Comparison of ENCODE assay signal across 8 mouse cellular contexts in the genomic region with DNA sequence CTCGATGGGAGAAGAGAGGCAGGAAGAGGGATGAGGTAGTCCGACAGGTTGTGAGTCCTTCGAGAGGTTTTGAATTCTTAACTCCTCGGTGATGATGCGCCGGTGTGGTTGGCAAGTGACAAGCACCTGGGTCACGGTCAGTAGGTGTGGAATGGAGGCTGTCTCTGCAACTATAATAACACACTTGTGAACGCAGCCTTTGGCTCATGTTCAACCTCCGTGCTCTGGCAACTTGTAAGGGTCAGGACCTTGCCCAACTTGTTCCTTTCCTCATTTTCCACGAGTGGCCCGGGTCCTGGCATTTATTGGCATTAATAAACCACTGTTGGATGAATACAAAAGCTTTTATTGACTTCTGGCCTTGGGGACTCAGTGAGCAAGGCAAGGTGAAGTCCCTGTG. TPM values are rescaled to one million over a fixed set of nuclear protein-coding genes. Genes with fewer than 3 reads are reported as not detected.
A peak's percentile ranks its signal among the peaks of the same experiment; 100 is the strongest.
DNase-seq lines count a peak whose midpoint lies in the region; ATAC-seq lines count a peak whose summit lies in the region.

No protein-coding gene starts in this region.

- H3K27ac ChIP-seq in embryonic facial prominence, embryonic 10.5 days (replicated peaks): no peak overlapping the region
- peak overlapping the region; percentile 83 for H3K27ac ChIP-seq in intestine, embryonic 16.5 days (ENCODE audit: low read length)
- no peak overlapping the region for H3K27ac ChIP-seq in lung, embryonic 15.5 days

- H3K4me3 ChIP-seq in embryonic facial prominence, embryonic 10.5 days: peak overlapping the region; percentile 100
- peak overlapping the region; percentile 96 for H3K4me3 ChIP-seq in intestine, embryonic 16.5 days (ENCODE audit: low read length)
- peak overlapping the region; percentile 98 for H3K4me3 ChIP-seq in lung, embryonic 15.5 days

- H3K4me2 ChIP-seq in intestine, embryonic 16.5 days (ENCODE audit: low read depth, low read length): peak overlapping the region; percentile 80
- H3K4me2 ChIP-seq in lung, embryonic 15.5 days: peak overlapping the region; percentile 88

- no peak for ATAC-seq in intestine, embryonic 16.5 days
- ATAC-seq in lung, embryonic 15.5 days (ENCODE audit: borderline replicate concordance, extremely low read depth, low FRiP score, low TSS enrichment): no peak

- H3K9ac ChIP-seq in intestine, embryonic 16.5 days (ENCODE audit: low read depth, low read length): peak overlapping the region; percentile 94
- peak overlapping the region; percentile 90 for H3K9ac ChIP-seq in lung, embryonic 15.5 days

- no peaks in the 10 kb centered on the region for H3K9me3 ChIP-seq in embryonic facial prominence, embryonic 10.5 days
- no peaks in the 10 kb centered on the region for H3K9me3 ChIP-seq in intestine, embryonic 16.5 days (ENCODE audit: control insufficient read depth, low read length)
- no peaks in the 10 kb centered on the region for H3K9me3 ChIP-seq in lung, embryonic 15.5 days

- no peaks in the 10 kb centered on the region for H3K27me3 ChIP-seq in embryonic facial prominence, embryonic 10.5 days (replicated peaks; ENCODE audit: low read depth, poor library complexity, severe bottlenecking)
- H3K27me3 ChIP-seq in intestine, embryonic 16.5 days (replicated peaks; ENCODE audit: control insufficient read depth, insufficient read depth, low read length): no peaks in the 10 kb centered on the region
- no peaks in the 10 kb centered on the region for H3K27me3 ChIP-seq in lung, embryonic 15.5 days

- peaks cover 24% of the 10 kb centered on the region for H3K36me3 ChIP-seq in embryonic facial prominence, embryonic 10.5 days (replicated peaks)
- H3K36me3 ChIP-seq in intestine, embryonic 16.5 days (ENCODE audit: control insufficient read depth, insufficient read depth, low read length): peaks cover 3% of the 10 kb centered on the region; the same call in 1 of the 2 replicates
- H3K36me3 ChIP-seq in lung, embryonic 15.5 days: peaks cover 9% of the 10 kb centered on the region; the same call in 1 of the 2 replicates

- DNase-seq in lung, adult 18-20 months: peak; percentile 24 to 38
- DNase-seq in lung, postnatal 25 days (ENCODE audit: low spot score): no peak
- no peak for DNase-seq in embryonic facial prominence, embryonic 10.5 days (ENCODE audit: low spot score)
- no peak for DNase-seq in frontal cortex, postnatal 25 days (ENCODE audit: low spot score in 2 of 2)
- no peak for DNase-seq in ovary, adult 18-20 months (ENCODE audit: low spot score)
- no peak for DNase-seq in spleen, postnatal 14 days (ENCODE audit: low spot score in 2 of 2)

- 30% methylated on average over 11 of the region's 11 CpGs for WGBS in embryonic facial prominence, embryonic 10.5 days
- 13% methylated on average over 11 of the region's 11 CpGs for WGBS in intestine, embryonic 16.5 days
- WGBS in lung, embryonic 15.5 days: 10% methylated on average over 11 of the region's 11 CpGs

- H3K4me1 ChIP-seq in embryonic facial prominence, embryonic 10.5 days: peaks cover 24% of the 10 kb centered on the region
- H3K4me1 ChIP-seq in intestine, embryonic 16.5 days (ENCODE audit: control insufficient read depth, insufficient read depth, low read length): peaks cover 25% of the 10 kb centered on the region
- H3K4me1 ChIP-seq in lung, embryonic 15.5 days: peaks cover 23% of the 10 kb centered on the region

RNA-seq across cellular contexts. Expression of a gene that starts 1.3 kb away (rescaled TPM):
- polyA plus RNA-seq in embryonic facial prominence, embryonic 10.5 days (2016; fragmentation: Nextera tagmentation; extraction: Ambion mirVana): 40.8 and 45.0 TPM in 2 replicates
- 61.5 and 67.9 TPM in 2 replicates for polyA plus RNA-seq in intestine, embryonic 16.5 days (2015; fragmentation: Nextera tagmentation; extraction: Ambion mirVana)
- polyA plus RNA-seq in lung, embryonic 15.5 days (2015; fragmentation: Nextera tagmentation; extraction: Ambion mirVana): 38.6 and 45.1 TPM in 2 replicates

RNA-seq across cellular contexts. Expression of a gene that starts 50.7 kb away (rescaled TPM):
- polyA plus RNA-seq in embryonic facial prominence, embryonic 10.5 days (2016; fragmentation: Nextera tagmentation; extraction: Ambion mirVana): 114 TPM in 2 replicates
- 51.2 and 52.2 TPM in 2 replicates for polyA plus RNA-seq in intestine, embryonic 16.5 days (2015; fragmentation: Nextera tagmentation; extraction: Ambion mirVana)
- polyA plus RNA-seq in lung, embryonic 15.5 days (2015; fragmentation: Nextera tagmentation; extraction: Ambion mirVana): 56.8 and 57.5 TPM in 2 replicates

RNA-seq across cellular contexts. Expression of a gene that starts 50.7 kb away (rescaled TPM):
- 83.7 and 88.2 TPM in 2 replicates for polyA plus RNA-seq in embryonic facial prominence, embryonic 10.5 days (2016; fragmentation: Nextera tagmentation; extraction: Ambion mirVana)
- 85.5 and 86.6 TPM in 2 replicates for polyA plus RNA-seq in intestine, embryonic 16.5 days (2015; fragmentation: Nextera tagmentation; extraction: Ambion mirVana)
- polyA plus RNA-seq in lung, embryonic 15.5 days (2015; fragmentation: Nextera tagmentation; extraction: Ambion mirVana): 70.1 and 76.6 TPM in 2 replicates

Comparison
In these comparisons a context has a peak if more than half of its experiments do, and no peak if none do; other contexts are left out.
1. DNase-seq: peak in lung, adult 18-20 months (2 of 2); none in lung, postnatal 25 days (single experiment), embryonic facial prominence, embryonic 10.5 days (single experiment), frontal cortex, postnatal 25 days (0 of 2), ovary, adult 18-20 months (single experiment) and spleen, postnatal 14 days (0 of 2).
2. Peak in every context shown above with its lines, with median percentiles within 50 percentile points of each other: H3K4me3 ChIP-seq.